Mouse (Mus musculus) T-helper 17 cell (primary cell): ENCODE measurements at regions not wholly inside any gene's neighbourhood (a gene's known extent, or its start where the extent isn't known, plus 50 kb on each side); places are given as distances from the start of the nearest gene placed in this dataset.

Experiments used
- in situ Hi-C, 2 experiments: fragments of 300-600 bp; cut with MboI, MseI; formaldehyde crosslinking; loops; 1 replicate in 1 of 2; 2 replicates in 1 of 2; pipeline ENCODE4 v1.15.1; 2025; ENCODE audit warnings: high pct_unique_total_duplicates in 2 of 2

DNA sequence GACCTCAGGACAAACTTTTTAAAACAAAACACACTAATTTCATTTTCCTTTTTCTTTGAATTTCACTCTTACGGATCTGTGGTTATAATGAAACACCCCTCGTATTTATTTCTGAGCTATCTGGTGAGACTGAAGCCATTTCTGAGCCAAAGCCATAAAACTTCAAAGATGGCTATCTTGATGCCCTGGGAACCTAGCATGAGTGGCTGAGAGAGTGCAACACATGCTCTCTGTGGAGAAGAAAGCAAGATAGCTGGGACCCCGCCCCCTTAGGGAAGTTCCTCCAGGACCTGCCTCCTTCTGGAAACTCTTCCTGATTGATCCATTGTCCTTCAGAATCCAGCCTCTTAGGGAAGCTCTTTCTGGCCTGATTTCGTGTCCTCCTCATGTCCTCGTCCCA is 57.6 kb upstream of the Myb start:
- in situ Hi-C loops = no loop called here

DNA sequence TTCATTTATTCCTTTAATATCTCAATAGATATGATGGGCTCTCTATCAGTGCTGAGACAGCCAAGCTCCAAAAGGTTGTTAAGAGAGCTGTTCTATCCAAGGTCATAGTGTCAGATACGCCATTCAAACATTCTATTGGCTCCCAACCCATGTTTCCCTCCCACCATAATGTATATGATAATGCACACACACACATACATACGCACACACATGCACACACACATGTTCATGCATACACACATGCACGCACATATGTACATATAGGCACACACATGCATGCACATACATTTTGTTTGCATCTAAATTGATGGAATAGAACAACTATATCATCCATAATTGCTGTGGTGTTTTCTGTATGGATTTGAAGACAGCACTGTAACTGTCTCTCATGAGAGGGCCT is 60.0 kb upstream of the Myb start:
- in situ Hi-C loops = no loop called here

DNA sequence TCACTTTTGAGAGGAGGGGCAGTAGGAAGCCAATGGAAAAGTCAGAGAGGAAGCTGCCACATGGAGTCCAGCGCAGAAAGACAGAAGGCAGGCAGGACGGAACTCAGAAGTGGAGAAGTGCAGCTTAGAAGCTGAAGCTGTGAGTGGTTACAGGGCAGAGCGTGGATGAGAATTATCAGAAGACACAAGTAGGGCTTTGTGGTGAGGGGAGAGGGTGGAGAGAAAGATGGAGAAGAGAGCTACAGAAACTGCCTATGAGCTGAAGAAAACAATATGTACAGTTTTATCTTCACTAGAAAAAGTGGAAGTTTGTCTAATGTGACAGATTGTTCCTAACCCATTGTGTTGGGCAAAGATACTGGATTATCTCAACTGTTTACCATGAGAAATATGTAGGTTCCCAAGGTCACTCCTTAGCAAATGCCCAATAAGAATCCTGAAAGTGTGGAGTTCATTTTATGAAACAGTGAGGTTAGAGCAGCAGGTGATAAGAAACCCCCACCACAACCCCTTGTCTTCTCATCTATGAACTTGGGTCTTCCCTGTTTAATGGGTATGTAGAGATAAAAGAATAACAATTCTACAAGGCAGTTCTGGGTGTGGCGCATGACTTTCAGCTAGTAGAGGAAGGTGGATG is 60.6 kb upstream of the Myb start:
- in situ Hi-C loops = no loop called here

DNA sequence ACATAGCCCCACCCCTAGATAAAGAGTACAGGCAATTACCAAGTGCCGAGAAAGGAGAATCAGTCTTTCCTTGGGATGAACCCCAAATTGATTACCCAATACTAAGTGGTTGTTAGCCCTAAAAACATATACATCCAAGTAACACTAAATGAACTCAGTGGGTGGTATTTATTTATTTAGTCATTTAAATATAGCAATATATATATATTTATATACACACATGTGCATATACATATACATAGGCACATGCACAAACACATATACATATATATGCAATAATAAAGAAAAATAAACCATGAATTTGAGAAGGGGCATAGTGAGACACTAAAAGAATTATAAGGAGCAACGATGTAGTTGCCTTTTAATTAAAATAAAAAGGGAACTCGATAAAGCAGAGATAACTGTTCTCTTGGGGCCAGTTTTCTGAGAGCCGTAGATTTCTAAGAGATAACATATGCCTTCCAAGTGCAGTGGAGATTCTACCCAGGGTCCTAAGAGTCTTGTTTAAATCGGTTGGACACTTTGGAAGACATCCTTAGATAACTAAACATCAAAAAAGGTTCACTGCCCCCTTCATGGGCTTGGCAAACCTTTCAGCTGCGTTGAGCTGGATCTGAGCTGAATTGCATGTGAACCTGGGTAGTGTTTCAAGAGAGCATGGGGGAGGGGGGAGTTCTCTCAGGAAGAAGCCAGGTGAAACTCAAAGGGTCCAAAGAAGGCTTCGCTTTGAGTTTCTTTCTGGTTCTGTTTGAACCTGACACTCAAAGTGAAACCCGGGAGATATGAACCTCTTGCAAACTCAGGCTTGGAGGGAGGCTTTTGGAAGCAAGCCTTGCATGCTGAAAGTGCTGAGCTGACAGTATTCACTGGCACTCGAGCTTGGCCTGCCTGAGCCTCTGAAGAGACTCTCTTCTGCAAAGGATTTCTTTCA is 61.6 kb upstream of the Myb start:
- in situ Hi-C loops = no loop called here

DNA sequence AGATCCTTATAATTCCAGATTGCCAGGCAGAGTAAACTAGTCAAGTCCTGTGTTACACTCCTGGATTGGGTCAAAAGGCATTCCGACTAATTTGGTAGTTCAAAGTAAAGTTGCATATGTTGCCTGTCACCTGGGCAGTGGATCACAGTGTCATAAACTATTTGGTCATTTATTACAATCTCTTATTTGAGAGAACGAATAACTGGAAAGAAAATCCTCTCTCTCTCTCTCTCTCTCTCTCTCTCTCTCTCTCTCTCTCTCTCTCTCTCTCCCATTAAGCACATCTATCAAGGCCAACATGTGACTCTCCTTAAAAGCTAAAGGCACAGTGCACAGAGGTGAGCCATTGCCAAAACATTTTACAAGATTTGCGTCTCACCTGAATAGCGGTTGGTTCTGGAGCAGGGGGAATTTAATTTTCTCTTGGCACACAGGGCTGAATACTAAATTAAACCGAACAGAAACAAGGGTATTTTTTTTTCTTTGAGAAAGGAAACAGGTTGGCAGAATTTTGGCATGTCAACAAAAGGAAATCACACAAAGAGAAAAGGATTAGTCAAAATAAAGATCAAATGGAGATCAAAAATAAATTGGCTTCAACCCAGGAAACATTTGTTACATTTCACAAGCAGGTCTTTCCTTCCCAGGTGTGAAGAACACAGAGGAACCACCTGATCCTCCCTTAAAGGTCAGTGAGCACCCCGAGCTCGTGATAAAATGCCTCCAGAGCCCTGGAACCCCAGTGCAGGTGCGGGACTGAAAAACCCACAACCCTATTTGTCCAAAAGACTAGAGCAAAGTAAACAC is 62.5 kb upstream of the Myb start:
- in situ Hi-C loops = no loop called here

DNA sequence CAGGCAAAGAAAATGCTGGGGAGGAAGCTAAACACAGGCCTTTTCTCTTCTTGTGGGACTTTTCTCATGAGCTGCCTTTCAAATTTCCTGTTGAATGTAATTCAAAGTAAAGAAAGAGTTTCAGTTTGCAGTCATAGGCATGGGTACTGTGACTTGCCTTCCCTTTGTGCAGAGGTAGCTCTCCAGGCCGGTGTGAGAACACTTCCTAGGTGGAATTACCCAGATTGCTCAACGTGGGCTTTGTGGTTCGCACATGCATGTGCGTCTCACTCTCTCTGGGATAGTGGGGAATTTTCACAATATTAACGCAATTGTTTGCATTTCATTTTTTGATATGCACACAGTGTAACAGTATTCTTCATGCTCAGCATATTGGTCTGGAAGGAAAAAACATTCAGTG is 63.4 kb upstream of the Myb start:
- in situ Hi-C loops = no loop called here

DNA sequence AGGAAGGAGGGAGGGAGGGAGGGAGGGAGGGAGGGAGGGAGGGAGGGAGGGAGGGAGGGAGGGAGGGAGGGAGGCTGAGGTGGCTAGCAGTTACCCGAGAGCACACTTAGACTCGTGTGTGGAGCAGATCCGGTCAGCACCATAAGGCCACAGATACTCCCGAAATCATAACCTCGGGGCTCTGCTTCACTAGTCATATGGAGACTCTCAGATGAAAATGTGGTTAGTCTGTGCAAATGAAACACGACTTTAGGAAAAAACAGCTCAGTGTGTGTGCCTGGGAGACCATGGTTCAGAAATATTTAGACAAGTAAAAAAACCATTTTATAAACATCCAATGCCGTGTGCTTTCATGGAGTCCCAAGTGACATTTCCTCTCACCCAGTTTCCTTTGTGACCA is 65.4 kb upstream of the Myb start:
- in situ Hi-C loops = loop anchor here in 1 of 2 experiments (5.0 kb wide), 1 partner anchor 61 kb away; no protein-coding TSS in a partner anchor

DNA sequence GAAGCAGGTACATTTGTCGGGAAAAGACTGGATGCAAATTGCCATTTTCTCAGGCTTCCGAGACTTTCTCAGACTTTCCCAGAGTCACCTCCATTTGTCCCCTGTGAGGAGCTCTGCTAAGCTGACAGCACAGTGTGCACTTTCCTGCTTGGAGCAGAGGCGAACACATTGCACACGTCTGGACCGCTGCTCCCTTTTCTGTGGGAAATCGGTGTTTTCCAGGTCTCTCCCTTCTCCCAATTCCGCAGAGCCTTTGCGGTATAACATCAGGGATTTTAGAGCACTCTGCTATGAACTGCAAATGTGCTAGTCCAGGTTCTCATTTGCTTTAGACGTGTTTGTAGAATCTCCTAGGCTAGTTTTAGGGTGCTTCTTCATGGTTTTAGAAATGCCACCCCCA is 67.0 kb upstream of the Myb start:
- in situ Hi-C loops = loop anchor here in 1 of 2 experiments (5.0 kb wide), 1 partner anchor 60 kb away; no protein-coding TSS in a partner anchor

DNA sequence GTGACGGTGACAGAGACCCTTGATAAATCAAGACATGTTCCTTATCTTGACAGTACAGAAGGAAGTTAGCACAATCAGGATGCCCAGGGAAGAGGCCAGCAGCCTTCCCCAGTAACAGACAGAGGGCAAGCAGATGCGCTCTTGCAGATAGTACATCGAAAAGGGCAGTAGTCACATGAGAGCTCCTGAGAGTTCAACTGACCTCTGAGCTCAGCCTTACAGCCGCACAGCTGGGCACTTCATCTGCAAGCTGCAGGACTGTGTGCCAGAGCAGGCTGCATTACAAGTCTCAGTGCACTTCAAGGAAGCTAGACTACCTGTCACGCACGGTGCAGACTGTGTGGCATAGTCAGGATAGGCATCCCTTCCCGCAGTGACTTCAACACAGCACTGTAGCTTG is 67.2 kb upstream of the Hbs1l start:
- in situ Hi-C loops = loop anchor here in 1 of 2 experiments (5.0 kb wide), 1 partner anchor 59 kb away; no protein-coding TSS in a partner anchor

DNA sequence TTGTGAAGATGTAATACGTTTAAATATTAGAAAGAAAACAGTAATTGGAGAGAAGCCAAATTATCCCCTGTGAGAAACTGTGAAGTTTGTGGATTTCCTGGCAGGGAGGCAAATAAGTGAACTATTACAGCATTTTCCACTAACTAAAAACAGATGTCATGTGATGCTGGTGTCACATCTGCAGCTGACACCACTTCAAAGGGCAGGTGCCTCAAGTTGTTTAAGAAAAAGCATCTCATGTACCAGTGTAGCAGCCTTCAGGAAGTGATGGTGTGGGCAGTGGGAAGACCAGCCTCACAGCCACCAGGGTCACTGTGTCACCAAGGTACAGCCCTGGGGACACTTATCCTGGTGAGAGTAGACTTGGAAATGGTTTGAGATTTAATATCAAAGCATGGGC is 60.6 kb upstream of the Hbs1l start:
- in situ Hi-C loops = loop anchor here in 1 of 2 experiments (10.0 kb wide), 1 partner anchor 60 kb away; no protein-coding TSS in a partner anchor

DNA sequence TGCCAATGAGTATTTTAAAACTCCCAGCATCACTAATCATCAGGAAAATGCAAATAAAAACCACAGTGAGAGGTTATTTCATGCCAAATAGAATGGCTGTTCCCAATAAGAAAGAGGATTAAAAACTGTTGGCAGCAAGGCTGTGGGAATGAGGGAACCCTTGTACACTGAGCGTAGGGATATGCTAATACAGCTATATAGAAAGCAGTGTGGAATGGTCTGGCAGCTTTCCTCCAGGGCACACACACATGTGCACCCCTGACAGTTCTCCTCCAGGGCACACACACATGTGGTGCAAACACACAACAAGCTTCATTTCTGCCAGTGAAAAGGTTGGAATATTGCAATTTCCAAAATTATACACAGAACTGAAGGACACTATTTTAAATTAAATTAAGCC is 58.8 kb upstream of the Hbs1l start:
- in situ Hi-C loops = loop anchor here in 1 of 2 experiments (10.0 kb wide), 1 partner anchor 62 kb away; no protein-coding TSS in a partner anchor

DNA sequence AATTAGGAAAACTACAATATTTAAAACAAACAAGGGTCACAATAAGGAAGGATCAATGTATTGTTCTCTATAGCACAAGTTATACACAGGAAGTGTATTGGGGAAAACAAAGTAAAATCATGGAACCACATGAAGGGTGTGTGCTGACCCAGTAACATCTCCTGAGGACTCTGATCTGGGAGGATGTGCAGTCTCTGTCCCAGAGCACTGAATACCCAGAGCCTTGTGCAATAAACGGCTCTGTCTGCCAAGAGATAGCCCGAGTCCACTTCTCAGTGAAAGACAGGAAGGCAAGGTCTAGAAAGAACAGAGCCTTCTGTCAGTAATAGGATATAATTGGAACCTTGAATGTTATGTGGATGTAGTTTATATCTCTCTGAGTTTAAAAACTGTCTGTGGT is 56.3 kb upstream of the Hbs1l start:
- in situ Hi-C loops = loop anchor here in 1 of 2 experiments (10.0 kb wide), 1 partner anchor 65 kb away; no protein-coding TSS in a partner anchor

DNA sequence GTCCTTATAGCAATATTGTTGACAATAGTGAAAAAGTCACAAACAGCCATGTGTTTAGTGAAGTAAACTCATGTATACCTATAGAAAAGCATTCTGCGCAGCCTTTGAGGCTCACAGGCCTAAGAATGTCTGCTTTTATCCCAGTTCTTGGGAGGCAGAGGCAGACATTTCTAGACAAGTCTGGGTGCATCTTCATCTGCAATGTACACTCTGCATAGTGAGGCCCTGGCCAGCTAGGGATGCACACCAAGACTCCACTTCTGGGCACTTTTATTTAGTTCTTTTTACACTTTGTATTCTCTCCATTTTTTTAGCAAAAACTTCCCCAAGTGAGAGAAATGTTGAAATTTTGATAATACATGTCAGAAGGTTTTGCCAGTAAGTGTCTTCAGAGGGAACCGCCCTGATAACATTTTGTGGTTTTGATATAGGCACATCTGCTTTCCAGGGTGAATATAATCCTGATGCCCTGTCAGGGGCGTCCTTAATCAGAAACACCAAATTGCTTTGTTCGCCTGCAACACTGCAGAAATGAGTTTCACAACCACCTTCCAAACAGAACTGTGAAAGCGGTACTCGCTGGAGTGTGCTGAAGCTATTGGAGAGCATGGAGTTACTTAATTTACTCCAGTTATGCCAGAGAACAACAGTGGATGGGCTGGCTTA is 54.1 kb upstream of the Hbs1l start:
- in situ Hi-C loops = no loop called here

DNA sequence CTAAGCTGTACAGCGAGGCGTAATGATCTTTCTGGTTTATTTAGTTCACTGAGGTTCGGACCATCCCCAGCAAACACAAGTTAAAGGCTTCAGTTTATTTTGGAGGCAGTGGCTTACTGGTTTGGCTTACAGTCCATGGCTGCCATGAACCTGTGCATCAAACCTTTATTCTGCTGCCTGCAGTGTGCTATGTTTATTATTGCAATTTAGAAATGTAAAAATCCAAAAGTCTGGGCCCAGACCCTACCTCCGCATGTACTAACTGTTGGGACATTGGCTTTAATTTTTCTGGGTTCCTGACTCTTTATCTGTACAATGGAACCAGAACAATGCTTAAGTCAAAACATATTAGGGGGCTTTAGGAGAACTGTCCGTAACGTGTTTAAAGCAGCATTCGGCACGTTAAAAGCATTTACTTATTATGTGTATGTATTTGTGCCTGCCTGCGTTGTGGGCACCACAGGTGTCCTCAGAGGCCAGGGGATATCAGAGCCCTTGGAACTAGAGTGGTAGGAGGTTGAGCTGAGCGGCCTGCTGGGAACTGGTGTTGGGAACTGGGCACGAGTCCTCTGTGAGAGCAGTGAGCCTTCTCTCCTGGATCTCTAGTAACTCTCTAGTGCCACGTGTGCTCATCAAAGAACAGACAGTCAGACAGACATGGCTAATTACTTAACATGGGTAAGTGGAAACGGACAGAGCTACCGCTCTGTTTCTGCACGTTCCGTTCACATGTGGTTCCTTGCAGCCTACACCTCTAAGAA is 53.1 kb upstream of the Hbs1l start:
- in situ Hi-C loops = no loop called here

DNA sequence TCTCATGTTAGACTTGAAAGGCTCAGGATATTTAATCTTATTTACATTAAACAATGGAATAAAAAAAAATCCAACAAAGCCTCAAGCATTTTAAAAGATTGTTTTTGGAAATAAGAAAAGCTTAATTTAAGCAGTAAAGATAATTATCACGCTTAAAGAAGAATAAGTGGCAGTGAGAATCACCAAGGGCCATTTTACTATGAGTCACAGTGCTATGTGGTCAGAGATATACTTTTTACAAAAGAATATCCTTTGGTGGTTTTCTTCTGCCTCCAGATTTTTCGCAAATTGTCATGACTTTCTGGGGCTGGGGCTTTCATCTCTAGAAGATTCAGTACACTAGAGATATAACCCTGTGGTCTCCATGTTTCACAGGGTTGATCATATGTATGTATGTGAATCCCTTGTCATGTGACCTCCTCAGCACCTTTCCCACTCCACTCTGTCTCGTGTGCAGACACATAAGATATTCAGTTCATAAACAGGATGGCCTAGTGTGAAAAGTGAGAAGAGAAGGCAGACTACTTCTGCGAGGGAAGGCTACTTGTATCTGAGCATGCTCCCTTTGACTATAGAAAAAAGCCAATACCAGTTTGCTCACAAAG is 50.8 kb upstream of the Hbs1l start:
- in situ Hi-C loops = no loop called here

DNA sequence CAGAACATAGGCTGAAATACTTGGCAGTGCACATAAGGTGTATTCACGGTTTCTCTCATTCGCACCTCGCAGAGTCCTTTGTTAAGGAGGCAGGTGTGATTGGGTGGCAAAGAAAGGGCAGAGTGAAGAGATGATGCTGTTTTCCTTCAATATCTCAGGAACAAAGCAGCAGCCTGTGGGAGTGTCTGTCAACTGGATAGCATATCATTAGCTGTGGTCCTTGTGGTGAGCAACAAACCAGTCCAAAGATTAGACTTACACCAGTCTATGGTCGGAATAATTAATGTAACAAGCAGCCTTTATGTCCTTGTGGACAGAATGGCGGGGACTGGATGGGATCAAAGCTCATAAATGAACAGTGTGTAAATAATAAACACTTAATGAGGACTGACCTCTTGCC is 50.2 kb upstream of the Hbs1l start:
- in situ Hi-C loops = no loop called here
